Mouse (Mus musculus) embryonic stem cell, embryonic (primary cell): ENCODE results near the gene Ippk.

ENCODE experiments used
- CTCF ChIA-PET, 4 experiments: fragments of 300-600 bp in 2 of 4; fragments of 350-600 bp in 2 of 4; sonication (Branson Sonifier 250); formaldehyde crosslinking; loops; one replicate each; lab custom pipeline; 2022; ENCODE audit warnings: inconsistent platforms in 2 of 4; lab: Charles Lee
- POLR2A ChIA-PET, 4 experiments: fragments of 300-600 bp in 2 of 4; fragments of 350-600 bp in 2 of 4; sonication (Branson Sonifier 250); formaldehyde crosslinking; loops; one replicate each; lab custom pipeline; 2022; ENCODE audit warnings: antibody characterized with exemption in 4 of 4, inconsistent platforms in 1 of 4; lab: Charles Lee

Ippk gene

DNA sequence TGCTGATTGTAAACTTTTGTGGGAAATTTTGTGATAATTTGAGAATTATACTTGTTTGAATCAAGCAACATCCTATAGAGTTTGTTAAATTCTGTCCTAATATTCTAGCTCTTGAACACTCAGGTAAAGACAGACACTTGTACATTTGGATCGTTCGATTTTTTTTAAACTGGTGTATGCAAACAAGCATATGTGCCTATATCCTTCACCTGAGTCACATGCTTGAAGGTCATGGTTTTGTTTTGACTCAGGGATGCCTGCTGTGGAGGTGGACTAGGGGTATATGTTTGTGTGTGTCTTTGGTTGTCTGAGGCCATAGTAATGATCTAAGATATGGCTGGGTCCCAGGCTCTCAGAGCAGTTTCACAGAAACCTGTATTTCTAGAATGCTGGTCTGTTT, 41.9 kb downstream of the Ippk start:
- ChIA-PET CTCF (interaction anchor here in 1 of 4 experiments (0.6 kb wide), 1 partner anchor 316 kb away, joined by 3 read pairs; no protein-coding TSS in a partner anchor), POLR2A (interaction anchor here in 2 of 4 experiments (1.3 to 2.1 kb wide), 3 partner anchors 8 to 13 kb away, joined by 3 to 9 read pairs (median 6); no protein-coding TSS in a partner anchor)

DNA sequence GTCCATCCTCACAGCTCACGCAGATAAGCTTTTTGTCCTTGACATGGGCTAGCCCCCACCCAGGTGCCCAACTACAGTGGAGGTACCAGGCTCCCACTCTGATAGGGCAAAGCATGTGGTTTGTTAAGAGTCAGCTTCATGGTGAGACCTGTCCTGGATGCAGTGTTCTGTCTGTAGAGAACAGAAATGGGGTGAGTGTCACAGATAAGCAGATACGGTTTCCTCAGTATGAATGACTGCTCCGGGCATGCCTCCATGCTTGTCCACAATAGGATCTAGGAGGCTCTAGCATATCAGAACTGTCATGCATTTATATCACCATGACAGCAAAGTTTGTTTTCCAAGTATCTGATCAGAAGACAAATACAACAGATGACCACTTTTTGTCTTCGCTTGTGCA, 44.8 kb downstream of the Ippk start:
- POLR2A ChIA-PET, result interaction anchor here in 2 of 4 experiments (0.8 to 1.7 kb wide), 3 partner anchors 10 to 45 kb away, joined by 3 read pairs; partner anchors contain the start of gene Ippk (in 1 of the 2)
- CTCF ChIA-PET, result no interaction called here

DNA sequence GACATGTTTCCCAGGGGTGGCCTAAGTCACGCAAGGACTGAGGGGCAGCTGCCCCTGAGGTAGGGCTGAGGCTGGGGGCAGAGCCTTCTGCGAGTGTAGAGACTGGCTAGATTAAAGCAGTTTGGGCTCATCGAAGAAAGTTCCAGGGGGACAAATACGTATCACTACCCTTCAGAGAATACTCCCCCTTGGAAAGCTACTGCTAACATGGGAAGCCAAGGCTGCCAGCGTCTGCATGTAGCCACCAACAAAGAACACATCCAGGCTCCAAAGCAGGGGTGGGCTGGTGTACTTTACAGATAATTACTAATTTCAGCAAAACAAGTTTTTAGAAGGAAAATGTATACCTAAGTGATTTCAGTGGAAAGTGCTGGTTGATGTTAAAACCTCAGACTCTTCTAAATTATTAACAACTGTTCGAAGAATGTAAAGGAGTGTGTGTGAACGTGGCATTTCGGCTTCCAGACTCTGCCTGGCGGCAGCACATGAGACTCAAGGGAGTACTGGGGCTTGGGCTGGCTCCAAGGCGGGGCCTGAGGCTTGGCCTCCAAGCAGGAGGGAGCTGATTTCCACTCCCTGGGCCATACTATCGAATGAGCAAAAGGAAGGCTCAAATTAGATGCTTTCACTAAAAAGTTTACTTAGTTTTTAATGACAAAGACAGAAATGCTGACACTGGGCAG, 45.5 kb downstream of the Ippk start:
- CTCF ChIA-PET, result interaction anchor here in 2 of 4 experiments (0.7 to 1.1 kb wide), 2 partner anchors 17 to 785 kb away, joined by 3 read pairs; no protein-coding TSS in a partner anchor
- POLR2A ChIA-PET, result interaction anchor here in 2 of 4 experiments (0.6 to 1.7 kb wide), 6 partner anchors 11 to 107 kb away, joined by 3 read pairs; partner anchors contain the start of gene Ippk (in 1 of the 2)

DNA sequence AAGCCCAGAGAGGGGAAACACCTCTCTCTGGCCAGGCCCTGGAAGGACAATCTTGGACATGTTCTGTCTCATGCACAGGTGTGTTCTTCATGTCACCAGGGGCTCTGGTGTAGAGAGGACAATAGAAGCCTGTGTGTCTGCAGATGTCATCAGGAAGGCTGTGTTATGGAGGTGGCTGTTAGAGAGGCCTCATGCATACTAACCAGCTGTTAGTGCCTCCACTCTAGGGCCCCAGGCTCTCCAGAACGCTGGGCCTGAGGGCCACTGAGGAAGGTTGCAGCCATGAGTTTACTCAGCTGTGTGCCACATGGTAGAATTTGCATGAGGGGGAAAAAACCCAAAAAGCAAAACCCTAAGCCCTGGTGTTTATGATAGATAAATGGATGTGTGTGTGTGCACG, 46.5 kb downstream of the Ippk start:
- ChIA-PET CTCF (interaction anchor here in 1 of 4 experiments (1.1 kb wide), 1 partner anchor 18 kb away, joined by 3 read pairs; no protein-coding TSS in a partner anchor), POLR2A (interaction anchor here in 1 of 4 experiments (1.1 to 2.4 kb wide), 3 partner anchors 11 to 75 kb away, joined by 3 to 12 read pairs (median 3); no protein-coding TSS in a partner anchor)

GRCm38 (mm10) chr13:49469002-49469401, 48.0 kb downstream of the Ippk start:
- CTCF ChIA-PET, result interaction anchor here in 2 of 4 experiments (1.0 to 1.2 kb wide), 2 partner anchors 19 to 20 kb away, joined by 3 read pairs; no protein-coding TSS in a partner anchor
- POLR2A ChIA-PET, result interaction anchor here in 2 of 4 experiments (1.1 to 3.0 kb wide), 5 partner anchors 10 to 213 kb away, joined by 3 to 12 read pairs (median 6); partner anchors contain the start of gene Iars (in 1 of the 2)

GRCm38 (mm10) chr13:49470319-49470718, 49.3 kb downstream of the Ippk start:
- ChIA-PET POLR2A (interaction anchor here in 2 of 4 experiments (1.0 to 3.0 kb wide), 3 partner anchors 8 to 212 kb away, joined by 3 to 12 read pairs (median 3); partner anchors contain the start of gene Iars (in 1 of the 2)), CTCF (no interaction called here)

DNA sequence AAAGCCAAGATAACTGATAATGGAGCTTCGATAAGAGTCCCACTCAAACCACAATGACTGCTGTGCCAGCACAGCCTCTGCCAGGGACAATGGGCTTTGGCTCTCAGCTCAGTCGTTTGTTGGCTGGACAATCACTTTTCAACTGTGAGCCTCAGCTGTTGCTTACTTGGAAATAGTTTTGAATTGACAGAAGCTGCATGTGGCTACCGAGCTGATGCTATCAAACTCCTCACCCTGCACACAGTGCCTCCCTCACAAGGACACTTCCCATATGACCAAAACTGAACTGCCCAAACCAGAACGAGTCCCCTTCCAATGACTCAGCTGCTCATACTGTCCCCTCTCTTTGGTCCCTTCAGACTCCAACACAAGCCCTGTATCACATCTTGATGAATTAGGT, 49.8 kb downstream of the Ippk start:
- CTCF ChIA-PET, result interaction anchor here in 1 of 4 experiments (1.0 kb wide), 1 partner anchor 21 kb away, joined by 3 read pairs; no protein-coding TSS in a partner anchor
- POLR2A ChIA-PET, result interaction anchor here in 2 of 4 experiments (1.0 to 3.0 kb wide), 2 partner anchors 9 to 12 kb away, joined by 3 to 12 read pairs; no protein-coding TSS in a partner anchor

- CTCF ChIA-PET, result no interaction called here
- POLR2A ChIA-PET, result interaction anchor here in 1 of 4 experiments (1.1 kb wide), 1 partner anchor 10 kb away, joined by 4 read pairs; no protein-coding TSS in a partner anchor
These were observed 51.1 kb downstream of the Ippk start for GRCm38 (mm10) chr13:49471981-49472675.

DNA sequence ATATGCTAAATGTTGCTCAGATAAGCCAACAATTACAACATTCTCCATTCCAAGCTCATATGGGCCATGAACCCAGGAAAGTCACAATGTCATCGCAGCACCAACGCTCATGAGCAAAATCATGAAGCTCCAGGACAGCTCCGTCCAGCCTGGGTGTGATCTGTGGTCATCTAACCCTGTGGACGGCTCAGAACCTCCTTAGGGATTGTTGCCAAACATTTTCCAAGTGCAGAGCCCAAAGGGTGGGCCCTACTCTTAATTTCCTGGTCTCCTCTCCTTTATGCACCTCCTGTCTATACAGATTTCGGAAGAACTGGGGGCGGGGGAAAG, 51.6 kb downstream of the Ippk start:
- POLR2A ChIA-PET, result interaction anchor here in 1 of 4 experiments (1.1 kb wide), 1 partner anchor 11 kb away, joined by 4 read pairs; no protein-coding TSS in a partner anchor
- CTCF ChIA-PET, result no interaction called here

DNA sequence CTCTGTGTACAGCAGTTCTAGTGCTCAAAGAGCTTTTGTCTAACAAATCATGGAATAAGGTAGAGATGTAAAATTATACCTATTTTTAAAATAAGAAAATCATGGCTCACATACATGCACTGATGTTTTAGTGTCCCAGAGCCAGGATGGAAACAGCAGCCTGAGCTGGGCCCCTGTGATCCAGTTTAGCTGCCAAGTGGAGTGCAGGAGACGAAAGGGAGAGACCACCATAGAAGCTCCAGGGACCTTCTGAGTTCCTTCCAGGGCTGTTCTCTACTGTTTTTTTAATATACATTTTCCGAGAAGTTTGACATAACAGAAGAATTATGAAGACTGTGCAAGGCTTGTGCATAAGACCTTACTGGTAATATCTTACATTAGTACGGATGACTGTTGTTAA, 56.8 kb downstream of the Ippk start:
- POLR2A ChIA-PET, result interaction anchor here in 1 of 4 experiments (3.2 kb wide), 1 partner anchor 9 kb away, joined by 12 read pairs; no protein-coding TSS in a partner anchor

GRCm38 (mm10) chr13:49478851-49479374, 57.9 kb downstream of the Ippk start:
- ChIA-PET POLR2A (interaction anchor here in 2 of 4 experiments (1.2 to 3.2 kb wide), 3 partner anchors 10 to 14 kb away, joined by 3 to 12 read pairs (median 3); partner anchors contain the start of gene Tes3-ps (in 1 of the 2)), CTCF (no interaction called here)

More for the DNA sequence above, 56.8 kb downstream of the Ippk start:
- CTCF ChIA-PET, result no interaction called here

DNA sequence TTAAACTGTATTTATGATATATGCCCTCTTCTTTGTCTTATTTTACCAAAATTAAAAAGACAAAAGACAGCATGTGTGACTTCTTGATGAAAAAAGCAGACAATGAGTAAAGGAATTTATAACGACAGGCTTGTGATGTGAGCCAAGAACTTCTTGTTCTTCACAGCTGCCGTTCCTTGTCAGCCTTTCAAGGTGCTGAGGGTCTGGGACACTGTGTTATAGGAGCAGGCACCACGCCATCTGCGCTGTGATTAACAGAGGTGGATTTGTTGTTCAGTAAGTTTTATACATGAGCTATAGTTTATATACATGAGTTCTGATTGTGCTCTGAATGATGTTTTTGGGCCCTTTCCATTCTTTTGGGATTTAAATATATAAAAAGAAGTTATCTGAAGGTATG, 58.4 kb downstream of the Ippk start:
- ChIA-PET CTCF (no interaction called here), POLR2A (interaction anchor here in 2 of 4 experiments (1.2 to 3.2 kb wide), 3 partner anchors 11 to 13 kb away, joined by 3 to 12 read pairs (median 3); partner anchors contain the start of gene Tes3-ps (in 1 of the 2))

GRCm38 (mm10) chr13:49480057-49480456, 59.0 kb downstream of the Ippk start:
- CTCF ChIA-PET, result no interaction called here
- POLR2A ChIA-PET, result interaction anchor here in 2 of 4 experiments (0.9 to 3.2 kb wide), 4 partner anchors 11 to 31 kb away, joined by 3 to 12 read pairs (median 3); no protein-coding TSS in a partner anchor

DNA sequence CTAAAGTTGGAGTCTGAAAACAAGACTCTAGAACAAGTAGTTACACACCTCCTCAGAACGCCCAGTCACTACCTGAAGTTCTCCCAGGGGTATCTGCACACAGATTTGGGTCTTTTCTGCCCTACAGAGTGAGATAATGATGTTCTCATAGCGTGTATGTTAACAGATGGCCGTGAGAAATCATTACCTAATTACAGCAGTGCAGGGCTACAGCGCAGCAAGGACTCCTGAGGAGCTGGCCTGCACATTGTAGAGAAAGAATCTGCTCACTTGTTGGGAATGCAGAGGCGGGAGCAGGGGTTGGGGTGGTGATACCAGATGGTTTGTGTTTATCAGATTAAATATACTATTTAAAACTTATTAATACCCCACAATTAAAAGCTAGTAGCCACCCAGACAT, 59.5 kb downstream of the Ippk start:
- POLR2A ChIA-PET, result interaction anchor here in 2 of 4 experiments (0.9 to 3.2 kb wide), 3 partner anchors 12 to 31 kb away, joined by 3 to 12 read pairs (median 3); no protein-coding TSS in a partner anchor
- CTCF ChIA-PET, result no interaction called here

- ChIA-PET CTCF (no interaction called here), POLR2A (interaction anchor here in 1 of 4 experiments (0.6 kb wide), 2 partner anchors 8 to 278 kb away, joined by 3 read pairs; no protein-coding TSS in a partner anchor)
These were observed 64.3 kb downstream of the Ippk start for GRCm38 (mm10) chr13:49485388-49485787.

GRCm38 (mm10) chr13:49492376-49493368, 71.6 kb downstream of the Ippk start, which contains the start of gene Tes3-ps:
Gene Tes3-ps (plus strand): TSS chr13:49493318.
- ChIA-PET CTCF (interaction anchor here in 1 of 4 experiments (0.6 kb wide), 1 partner anchor 177 kb away, joined by 3 read pairs; no protein-coding TSS in a partner anchor), POLR2A (interaction anchor here in 1 of 4 experiments (1.0 kb wide), 1 partner anchor 13 kb away, joined by 3 read pairs; no protein-coding TSS in a partner anchor)

DNA sequence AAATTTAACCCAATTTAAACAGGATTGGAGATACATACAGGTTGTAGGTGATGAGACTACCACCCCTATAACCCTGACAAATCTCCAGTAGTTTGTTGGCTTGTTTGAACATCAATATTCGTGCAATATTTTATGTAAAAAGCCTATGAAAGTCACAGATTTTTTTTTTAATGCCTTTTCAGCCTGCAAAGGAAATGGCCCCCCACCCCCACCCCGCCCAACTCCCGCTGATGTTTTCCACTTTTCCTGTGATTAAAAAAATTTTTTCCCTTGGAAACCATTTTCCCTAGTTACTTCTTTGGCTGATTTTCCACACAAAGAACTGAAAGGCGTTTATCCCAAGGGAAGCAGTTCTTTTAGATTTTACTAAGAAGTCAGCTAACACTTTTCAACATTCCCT, 83.5 kb downstream of the Ippk start, which contains the start of gene Ecm2:
TSS of gene Ecm2 (plus strand) at position 301 of the 400 bp plus-strand sequence.
- POLR2A ChIA-PET, result no interaction called here
- CTCF ChIA-PET, result no interaction called here
